Mouse (Mus musculus) MEL (cell line): ENCODE measurements around the gene Esrp2. TPM values are rescaled to one million over a fixed set of nuclear protein-coding genes. Genes with fewer than 3 reads are reported as not detected.

Source experiments
- DNase-seq: peaks from one replicate; pipeline ENCODE4 v3.0.0; 2011; ENCODE audit warnings: low read depth, low spot score
- H3K27ac ChIP-seq: 2 replicates; pipeline ENCODE4 v1.5.1; 2012; ENCODE audit warnings: low read depth, mild to moderate bottlenecking, control low read depth, low read length, moderate library complexity; ENCODE audit not compliant: control insufficient read depth
- H3K27me3 ChIP-seq, 2 experiments: fragments of 150-350 bp in 1 of 2; sonication (generic) in 1 of 2; 2 replicates each; pipeline ENCODE4 v1.6.1; 2012; ENCODE audit warnings: low read length in 2 of 2, mild to moderate bottlenecking in 2 of 2, improper control_type of control experiment in 1 of 2, moderate library complexity in 1 of 2; ENCODE audit not compliant: insufficient read depth in 2 of 2, control insufficient read depth in 1 of 2
- H3K36me3 ChIP-seq, 2 experiments: 2 replicates each; pipeline ENCODE4 v1.6.1; 2012 to 2014; ENCODE audit warnings: low read length in 2 of 2, improper control_type of control experiment in 1 of 2, inconsistent platforms in 1 of 2, mild to moderate bottlenecking in 1 of 2; ENCODE audit not compliant: insufficient read depth in 2 of 2, control insufficient read depth in 1 of 2
- H3K4me1 ChIP-seq, 2 experiments: fragments of 150-350 bp in 1 of 2; sonication (generic) in 1 of 2; 2 replicates each; pipeline ENCODE4 v1.6.1; 2012; ENCODE audit warnings: low read length in 2 of 2, improper control_type of control experiment in 1 of 2, mild to moderate bottlenecking in 1 of 2; ENCODE audit not compliant: insufficient read depth in 2 of 2, control insufficient read depth in 1 of 2
- H3K4me3 ChIP-seq, 2 experiments: fragments of 150-350 bp in 1 of 2; sonication (generic) in 1 of 2; 2 replicates each; pipeline ENCODE4 v1.5.1; 2012; ENCODE audit warnings: low read depth in 2 of 2, low read length in 2 of 2, mild to moderate bottlenecking in 2 of 2, moderate library complexity in 2 of 2, control low read depth in 1 of 2, improper control_type of control experiment in 1 of 2; ENCODE audit not compliant: control insufficient read depth in 1 of 2, insufficient read depth in 1 of 2
- H3K79me2 ChIP-seq: 2 replicates; pipeline ENCODE4 v1.6.1; 2012; ENCODE audit warnings: mild to moderate bottlenecking, low read length, moderate library complexity; ENCODE audit not compliant: control insufficient read depth, poor library complexity, insufficient read depth
- H3K9ac ChIP-seq: 2 replicates; pipeline ENCODE4 v1.6.1; 2012; ENCODE audit warnings: low read depth, mild to moderate bottlenecking, control low read depth, low read length, moderate library complexity; ENCODE audit not compliant: control insufficient read depth, poor library complexity, severe bottlenecking
- H3K9me3 ChIP-seq: fragments of 150-350 bp; sonication (generic); replicated peaks from 2 replicates; pipeline ENCODE4 v1.6.1; 2012; ENCODE audit warnings: mild to moderate bottlenecking, low read length, improper control_type of control experiment, moderate library complexity; ENCODE audit not compliant: insufficient read depth
- CTCF ChIP-seq, 3 experiments: IDR thresholded peaks in 2 of 3; conservative IDR thresholded peaks in 1 of 3; 2 replicates each; pipeline ENCODE4 v1.5.1; 2011 to 2012; ENCODE audit warnings: low read length in 3 of 3, low read depth in 2 of 3, mild to moderate bottlenecking in 2 of 3, improper control_type of control experiment in 1 of 3, inconsistent platforms in 1 of 3, mixed read lengths in 1 of 3, moderate library complexity in 1 of 3; ENCODE audit not compliant: control insufficient read depth in 1 of 3, insufficient read depth in 1 of 3, poor library complexity in 1 of 3, severe bottlenecking in 1 of 3
- E2F4 ChIP-seq: IDR thresholded peaks from 2 replicates; pipeline ENCODE4 v1.6.1; 2011; ENCODE audit warnings: low read depth, low read length, improper control_type of control experiment, borderline replicate concordance
- EP300 ChIP-seq, 2 experiments: IDR thresholded peaks; 2 replicates each; pipeline ENCODE4 v1.6.1; 2011; ENCODE audit warnings: improper control_type of control experiment in 2 of 2, low read length in 2 of 2, low read depth in 1 of 2, mild to moderate bottlenecking in 1 of 2
- ETS1 ChIP-seq: IDR thresholded peaks from 2 replicates; pipeline ENCODE4 v1.6.1; 2012; ENCODE audit warnings: low read depth, mild to moderate bottlenecking, inconsistent platforms, low read length, improper control_type of control experiment, moderate library complexity
- HCFC1 ChIP-seq: IDR thresholded peaks from 2 replicates; pipeline ENCODE4 v1.6.1; 2012; ENCODE audit warnings: low read depth, mild to moderate bottlenecking, inconsistent platforms, low read length, improper control_type of control experiment, moderate library complexity
- JUND ChIP-seq: IDR thresholded peaks from 2 replicates; pipeline ENCODE4 v1.6.1; 2011; ENCODE audit warnings: low read depth, mild to moderate bottlenecking, improper control_type of control experiment, low read length
- KAT2A ChIP-seq: conservative IDR thresholded peaks from 2 replicates; pipeline ENCODE4 v1.6.1; 2012; ENCODE audit warnings: low read depth, low read length, improper control_type of control experiment, inconsistent platforms
- MAFK ChIP-seq: IDR thresholded peaks from 2 replicates; pipeline ENCODE4 v1.6.1; 2011; ENCODE audit warnings: low read depth, mild to moderate bottlenecking, low read length, improper control_type of control experiment, borderline replicate concordance
- MAZ ChIP-seq: IDR thresholded peaks from 2 replicates; pipeline ENCODE4 v1.6.1; 2012; ENCODE audit warnings: low read depth, mild to moderate bottlenecking, inconsistent platforms, low read length, improper control_type of control experiment
- MEF2A ChIP-seq: IDR thresholded peaks from 2 replicates; pipeline ENCODE4 v1.6.1; 2014; ENCODE audit warnings: low read depth, mild to moderate bottlenecking, inconsistent platforms, low read length, improper control_type of control experiment; ENCODE audit not compliant: poor library complexity, insufficient replicate concordance, severe bottlenecking; ENCODE audit errors: extremely low read depth
- MXI1 ChIP-seq: IDR thresholded peaks from 2 replicates; pipeline ENCODE4 v1.6.1; 2011; ENCODE audit warnings: mild to moderate bottlenecking, low read depth, low read length, improper control_type of control experiment
- POLR2A ChIP-seq, 2 experiments: IDR thresholded peaks; 2 replicates each; pipeline ENCODE4 v1.6.1; 2011 to 2012; ENCODE audit warnings: low read length in 2 of 2, mild to moderate bottlenecking in 2 of 2, control low read depth in 1 of 2, improper control_type of control experiment in 1 of 2, low read depth in 1 of 2, moderate library complexity in 1 of 2; ENCODE audit not compliant: control insufficient read depth in 1 of 2, insufficient read depth in 1 of 2, poor library complexity in 1 of 2
- POLR2AphosphoS5 ChIP-seq: IDR thresholded peaks from 2 replicates; pipeline ENCODE4 v1.6.1; 2012; ENCODE audit warnings: low read depth, borderline replicate concordance, mild to moderate bottlenecking, inconsistent platforms, low read length, moderate library complexity, mixed read lengths
- SIN3A ChIP-seq: IDR thresholded peaks from 2 replicates; pipeline ENCODE4 v1.6.1; 2012; ENCODE audit warnings: low read length, improper control_type of control experiment, inconsistent platforms
- SMC3 ChIP-seq: IDR thresholded peaks from 2 replicates; pipeline ENCODE4 v1.6.1; 2011; ENCODE audit warnings: low read depth, low read length, improper control_type of control experiment
- UBTF ChIP-seq: IDR thresholded peaks from 2 replicates; pipeline ENCODE4 v1.6.1; 2012; ENCODE audit warnings: low read depth, mild to moderate bottlenecking, inconsistent platforms, low read length, improper control_type of control experiment, moderate library complexity, borderline replicate concordance; ENCODE audit not compliant: insufficient read depth
- USF1 ChIP-seq: IDR thresholded peaks from 2 replicates; pipeline ENCODE4 v1.6.1; 2014; ENCODE audit warnings: low read depth, mild to moderate bottlenecking, inconsistent platforms, low read length, improper control_type of control experiment, moderate library complexity
- USF2 ChIP-seq, 2 experiments: IDR thresholded peaks; 2 replicates each; pipeline ENCODE4 v1.6.1; 2011 to 2012; ENCODE audit warnings: improper control_type of control experiment in 2 of 2, low read length in 2 of 2, borderline replicate concordance in 1 of 2, inconsistent platforms in 1 of 2, low read depth in 1 of 2, mild to moderate bottlenecking in 1 of 2; ENCODE audit not compliant: insufficient read depth in 1 of 2
- ZKSCAN1 ChIP-seq: IDR thresholded peaks from 2 replicates; pipeline ENCODE4 v1.6.1; 2012; ENCODE audit warnings: low read depth, mild to moderate bottlenecking, inconsistent platforms, low read length, improper control_type of control experiment, moderate library complexity
- ZMIZ1 ChIP-seq: IDR thresholded peaks from 2 replicates; pipeline ENCODE4 v1.6.1; 2012; ENCODE audit warnings: low read depth, mild to moderate bottlenecking, inconsistent platforms, low read length, improper control_type of control experiment, moderate library complexity
- polyA plus RNA-seq, 2 experiments: library from polyadenylated mRNA; stranded (reverse) in 1 of 2; unstranded in 1 of 2; fragments of >175 nt in 1 of 2; fragments of >200 nt in 1 of 2; gene quantifications; 2 replicates each; pipeline versions ENCODE4 v1.2.1 to v1.2.4; 2012; ENCODE audit warnings: low replicate concordance in 2 of 2, low read depth in 1 of 2; ENCODE audit not compliant: insufficient read length in 2 of 2, insufficient read depth in 1 of 2, missing spikeins in 1 of 2
- total RNA-seq: library from RNA; depleted of rRNA; stranded (reverse); fragments of 300-350 nt; gene quantifications from 2 replicates; pipeline ENCODE4 v1.2.3, GENCODE M21; 2012

Gene Esrp2
- total and polyA plus RNA-seq, 3 experiments = 2.3 to 4.5 TPM; not detected in 1

DNA sequence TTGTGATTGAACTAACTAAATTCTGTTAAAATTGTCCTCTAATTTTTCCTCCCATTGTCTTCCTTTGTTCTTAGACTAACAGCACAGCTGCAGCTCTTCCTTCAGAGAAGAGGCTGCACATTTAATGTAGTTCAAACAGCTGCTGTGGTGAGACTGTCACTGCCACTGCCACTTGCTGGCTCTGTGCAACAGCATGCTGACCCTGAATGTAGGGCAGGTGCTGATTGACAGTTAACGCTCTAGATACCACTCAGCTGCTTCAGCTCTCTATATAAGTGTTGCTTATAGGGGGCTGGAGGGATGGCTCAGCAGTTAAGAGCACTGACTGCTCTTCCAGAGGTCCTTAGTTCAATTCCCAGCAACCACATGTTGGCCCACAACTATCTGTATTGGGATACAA is 24.3 kb downstream of the Esrp2 start:
- DNase-seq = no peak
- H3K9ac ChIP-seq = no peak overlapping the region
- H3K4me1 ChIP-seq = no peaks in the 10 kb centered on the region
- no peak overlapping the region for H3K27ac ChIP-seq
- no peak for TF ChIP-seq MAZ
- TF ChIP-seq POLR2AphosphoS5 = no peak
- no peak for TF ChIP-seq KAT2A
- peak in 1 of 3 experiments; percentile 13; a peak in 1 of 6 replicates for TF ChIP-seq CTCF (IDR thresholded peaks at IDR 0.05 in 2 of 3, conservative IDR thresholded peaks at IDR 0.05 in 1 of 3; ENCODE audit: control insufficient read depth in 1 of 3, insufficient read depth in 1 of 3, low read depth in 2 of 3, low read length in 3 of 3, poor library complexity in 1 of 3, severe bottlenecking in 1 of 3)
- no peak for TF ChIP-seq MXI1
- TF ChIP-seq, all 39 proteins: peak for 1
- no peaks in the 10 kb centered on the region for H3K9me3 ChIP-seq
- H3K27me3 ChIP-seq = no peaks in the 10 kb centered on the region
- no peak overlapping the region for H3K4me3 ChIP-seq
- no peaks in the 10 kb centered on the region for H3K79me2 ChIP-seq
- H3K36me3 ChIP-seq = peaks cover 0 to 24% of the 10 kb centered on the region in 2 experiments; a peak in 2 of 4 replicates

DNA sequence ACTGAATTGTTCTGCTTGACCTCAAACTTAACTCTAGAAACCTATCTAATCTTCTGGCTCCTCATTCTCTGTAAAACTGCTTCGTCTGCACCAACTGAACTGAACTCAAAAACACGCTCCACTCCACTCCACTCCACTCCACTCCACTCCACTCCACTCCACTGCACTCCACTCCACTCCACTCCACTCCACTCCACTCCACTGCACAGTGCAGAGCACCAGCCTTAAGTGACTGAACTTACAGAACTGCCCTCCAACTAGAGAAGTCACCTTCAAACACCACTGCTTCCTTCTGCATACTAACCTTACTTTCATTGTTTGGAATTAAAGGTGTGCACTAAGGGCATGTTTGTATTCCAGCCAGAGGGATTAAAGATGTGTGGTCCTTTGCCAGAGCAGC is 24.7 kb downstream of the Esrp2 start:
- Histone ChIP-seq H3K4me1 (no peaks in the 10 kb centered on the region), H3K9ac (no peak overlapping the region), H3K9me3 (no peaks in the 10 kb centered on the region), H3K4me3 (no peak overlapping the region), H3K27me3 (no peaks in the 10 kb centered on the region), H3K79me2 (no peaks in the 10 kb centered on the region), H3K36me3 (peaks cover 0 to 25% of the 10 kb centered on the region in 2 experiments; a peak in 2 of 4 replicates), H3K27ac (no peak overlapping the region)
- TF ChIP-seq SMC3 = no peak
- no peak for TF ChIP-seq MEF2A
- TF ChIP-seq POLR2A (IDR thresholded peaks at IDR 0.05; ENCODE audit: control insufficient read depth in 1 of 2, insufficient read depth in 1 of 2, low read depth in 1 of 2, low read length in 2 of 2, poor library complexity in 1 of 2) = no peak
- DNase-seq = no peak

DNA sequence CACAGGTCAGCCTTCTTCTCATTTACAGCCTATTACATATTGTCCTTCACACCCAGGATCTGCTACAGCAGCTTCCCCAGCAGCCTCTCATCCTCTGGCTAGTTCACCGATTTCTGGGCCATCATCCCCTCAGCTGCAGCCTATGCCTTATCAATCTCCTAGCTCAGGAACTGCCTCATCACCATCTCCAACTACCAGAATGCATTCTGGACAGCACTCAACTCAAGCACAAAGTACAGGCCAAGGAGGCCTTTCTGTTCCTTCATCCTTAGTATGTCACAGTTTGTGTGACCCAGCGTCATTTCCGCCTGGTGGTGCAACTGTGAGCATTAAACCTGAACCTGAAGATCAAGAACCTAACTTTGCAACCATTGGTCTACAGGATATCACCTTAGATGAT is 28.0 kb downstream of the Esrp2 start:
- H3K36me3 ChIP-seq = peaks cover 0 to 27% of the 10 kb centered on the region in 2 experiments; a peak in 2 of 4 replicates
- no peak for DNase-seq
- H3K27me3 ChIP-seq = no peaks in the 10 kb centered on the region
- H3K4me3 ChIP-seq = no peak overlapping the region
- TF ChIP-seq EP300 (IDR thresholded peaks at IDR 0.05; ENCODE audit: low read depth in 1 of 2, low read length in 2 of 2) (no peak), SIN3A (no peak), USF1 (no peak), E2F4 (no peak), ZKSCAN1 (no peak), HCFC1 (no peak), ZMIZ1 (no peak), UBTF (no peak), MAFK (no peak), ETS1 (no peak), USF2 (IDR thresholded peaks at IDR 0.05; ENCODE audit: borderline replicate concordance in 1 of 2, insufficient read depth in 1 of 2, low read depth in 1 of 2, low read length in 2 of 2) (no peak), MEF2A (no peak), JUND (no peak), MAZ (no peak)
- no peak overlapping the region for H3K27ac ChIP-seq
- no peak overlapping the region for H3K9ac ChIP-seq
- no peaks in the 10 kb centered on the region for H3K9me3 ChIP-seq
- no peaks in the 10 kb centered on the region for H3K79me2 ChIP-seq
- H3K4me1 ChIP-seq = no peaks in the 10 kb centered on the region
